15 mouse cellular contexts compared by ENCODE assay signal in genomic region chr9:31989581-31990360, GRCm38 (mm10).
DNase-seq lines count a peak whose midpoint lies in the region; ATAC-seq and TF ChIP-seq lines count a peak whose summit lies in the region.
"Had no signal": no experiment of that assay in that cellular context is flagged by ENCODE, and none has a peak within 500 bp of the region (broad histone marks: within the 10 kb centered on the region; RNA-seq: fewer than 3 reads in every experiment).

No protein-coding gene starts in this region.

- no peaks in the 10 kb centered on the region for H3K9me3 ChIP-seq in forebrain, embryonic 13.5 days (replicated peaks)
- no peaks in the 10 kb centered on the region for H3K9me3 ChIP-seq in forebrain, embryonic 11.5 days (ENCODE audit: control insufficient read depth, low read length)
- H3K9me3 ChIP-seq in forebrain, embryonic 14.5 days (replicated peaks; ENCODE audit: control insufficient read depth, low read length), result no peaks in the 10 kb centered on the region
- H3K9me3 ChIP-seq: embryonic facial prominence, embryonic 10.5 days; kidney, embryonic 15.5 days; liver, embryonic 12.5 days had no signal

- no peak overlapping the region for H3K4me3 ChIP-seq in forebrain, embryonic 13.5 days
- H3K4me3 ChIP-seq in forebrain, embryonic 11.5 days (ENCODE audit: low read depth, low read length), result no peak overlapping the region
- no peak overlapping the region for H3K4me3 ChIP-seq in forebrain, embryonic 14.5 days (ENCODE audit: low read depth, low read length)
- no peak overlapping the region for H3K4me3 ChIP-seq in myocyte
- H3K4me3 ChIP-seq: embryonic facial prominence, embryonic 10.5 days; kidney, embryonic 15.5 days; liver, embryonic 12.5 days had no signal

- TF ChIP-seq POLR2A in myocyte (IDR thresholded peaks at IDR 0.05; ENCODE audit: insufficient read length, low read depth), result no peak

- no peaks in the 10 kb centered on the region for H3K79me2 ChIP-seq in myocyte (ENCODE audit: control insufficient read depth, insufficient read depth)

- H3K9ac ChIP-seq in forebrain, embryonic 13.5 days, result no peak overlapping the region
- H3K9ac ChIP-seq in forebrain, embryonic 11.5 days (ENCODE audit: low read length), result no peak overlapping the region
- no peak overlapping the region for H3K9ac ChIP-seq in forebrain, embryonic 14.5 days (ENCODE audit: low read length)
- H3K9ac ChIP-seq: kidney, embryonic 15.5 days; liver, embryonic 12.5 days had no signal

- no peak for DNase-seq in forebrain, embryonic 11.5 days (ENCODE audit: low spot score)
- DNase-seq in left cerebral cortex, adult 18-20 months (ENCODE audit: low spot score in 2 of 2), result peak; percentile 5 to 39
- DNase-seq in left cerebral cortex, adult 11 months (ENCODE audit: low spot score), result no peak
- peak; percentile 43 for DNase-seq in forebrain, embryonic 14.5 days (ENCODE audit: low spot score)
- no peak for DNase-seq in kidney, postnatal 36 days
- DNase-seq in kidney, adult 11 months, result no peak
- DNase-seq: cerebellum, adult 9-10 months; gastrocnemius, postnatal 36 days; lung, postnatal 10 days; spleen, adult 18-20 months had no signal

- peak overlapping the region; percentile 35 for H3K4me2 ChIP-seq in forebrain, embryonic 13.5 days
- H3K4me2 ChIP-seq in forebrain, embryonic 11.5 days (ENCODE audit: low read depth, low read length, severe bottlenecking), result no peak overlapping the region
- no peak overlapping the region for H3K4me2 ChIP-seq in forebrain, embryonic 14.5 days (ENCODE audit: low read length)
- peak overlapping the region; percentile 21 for H3K4me2 ChIP-seq in myocyte (ENCODE audit: low read depth)
- H3K4me2 ChIP-seq: kidney, embryonic 15.5 days; liver, embryonic 12.5 days had no signal

- peaks cover 15% of the 10 kb centered on the region for H3K4me1 ChIP-seq in forebrain, embryonic 13.5 days
- H3K4me1 ChIP-seq in forebrain, embryonic 11.5 days (replicated peaks; ENCODE audit: control insufficient read depth, insufficient read depth, low read length), result no peaks in the 10 kb centered on the region
- peaks cover 3% of the 10 kb centered on the region; the same call in 1 of the 2 replicates for H3K4me1 ChIP-seq in forebrain, embryonic 14.5 days (ENCODE audit: control insufficient read depth, insufficient read depth, low read length)

- 21% methylated on average over 17 of the region's 17 CpGs for WGBS in forebrain, embryonic 13.5 days
- 39% methylated on average over 17 of the region's 17 CpGs for WGBS in forebrain, embryonic 11.5 days
- WGBS in forebrain, embryonic 14.5 days, result 18% methylated on average over 17 of the region's 17 CpGs

- no peaks in the 10 kb centered on the region for H3K36me3 ChIP-seq in forebrain, embryonic 13.5 days (ENCODE audit: poor library complexity, severe bottlenecking)
- H3K36me3 ChIP-seq in forebrain, embryonic 11.5 days (ENCODE audit: control insufficient read depth, insufficient read depth, low read length), result no peaks in the 10 kb centered on the region
- H3K36me3 ChIP-seq in forebrain, embryonic 14.5 days (ENCODE audit: control insufficient read depth, insufficient read depth, low read length), result no peaks in the 10 kb centered on the region
- no peaks in the 10 kb centered on the region for H3K36me3 ChIP-seq in myocyte (ENCODE audit: control insufficient read depth, insufficient read depth)
- H3K36me3 ChIP-seq: embryonic facial prominence, embryonic 10.5 days; kidney, embryonic 15.5 days; liver, embryonic 12.5 days had no signal

- peak; percentile 41; the same call in 1 of the 2 replicates for ATAC-seq in forebrain, embryonic 13.5 days
- ATAC-seq in forebrain, embryonic 11.5 days (replicated peaks; ENCODE audit: low FRiP score), result no peak
- ATAC-seq in forebrain, embryonic 14.5 days, result peak; percentile 58
- ATAC-seq: liver, embryonic 12.5 days had no signal

- H3K27me3 ChIP-seq in forebrain, embryonic 13.5 days, result no peaks in the 10 kb centered on the region
- H3K27me3 ChIP-seq in forebrain, embryonic 11.5 days (ENCODE audit: control insufficient read depth, insufficient read depth, low read length), result no peaks in the 10 kb centered on the region
- H3K27me3 ChIP-seq in forebrain, embryonic 14.5 days (replicated peaks; ENCODE audit: control insufficient read depth, insufficient read depth, low read length), result no peaks in the 10 kb centered on the region
- no peaks in the 10 kb centered on the region for H3K27me3 ChIP-seq in myocyte (ENCODE audit: control insufficient read depth, insufficient read depth, insufficient read length)
- H3K27me3 ChIP-seq: kidney, embryonic 15.5 days; liver, embryonic 12.5 days had no signal

- H3K27ac ChIP-seq in forebrain, embryonic 13.5 days, result peak overlapping the region; percentile 6; the same call in 1 of the 2 replicates
- H3K27ac ChIP-seq in forebrain, embryonic 11.5 days (ENCODE audit: low read depth, low read length), result no peak overlapping the region
- H3K27ac ChIP-seq in forebrain, embryonic 14.5 days (ENCODE audit: low read depth, low read length), result no peak overlapping the region
- H3K27ac ChIP-seq: embryonic facial prominence, embryonic 10.5 days; kidney, embryonic 15.5 days; liver, embryonic 12.5 days had no signal

- H3ac ChIP-seq in myocyte (ENCODE audit: control insufficient read depth, insufficient read length), result no peak overlapping the region

TF ChIP-seq in myocyte, 11 proteins besides CTCF, POLR2A, EP300 and RAD21:
- TF ChIP-seq TCF12 (IDR thresholded peaks at IDR 0.05; ENCODE audit: insufficient read depth, poor library complexity, severe bottlenecking), result no peak
- no peak for TF ChIP-seq MAX (IDR thresholded peaks at IDR 0.05; ENCODE audit: low read depth)
- no peak for TF ChIP-seq REST (IDR thresholded peaks at IDR 0.05; ENCODE audit: insufficient read depth, insufficient read length)
- TF ChIP-seq MYOG (IDR thresholded peaks at IDR 0.05; ENCODE audit: control insufficient read depth in 1 of 3, insufficient read depth in 1 of 3, insufficient read length in 2 of 3, low read depth in 2 of 3), result no peak

Comparison
In these comparisons a context has a peak if more than half of its experiments do, and no peak if none do; other contexts are left out.
1. H3K4me2 ChIP-seq: peak in forebrain, embryonic 13.5 days (single experiment) and myocyte (single experiment); none in forebrain, embryonic 11.5 days (single experiment) and forebrain, embryonic 14.5 days (single experiment).
2. DNase-seq: peak in left cerebral cortex, adult 18-20 months (2 of 2) and forebrain, embryonic 14.5 days (single experiment); none in forebrain, embryonic 11.5 days (single experiment), left cerebral cortex, adult 11 months (single experiment), kidney, postnatal 36 days (0 of 2) and kidney, adult 11 months (single experiment).